Mouse (Mus musculus): Measurements from ENCODE around the gene Slc25a11.

DNA sequence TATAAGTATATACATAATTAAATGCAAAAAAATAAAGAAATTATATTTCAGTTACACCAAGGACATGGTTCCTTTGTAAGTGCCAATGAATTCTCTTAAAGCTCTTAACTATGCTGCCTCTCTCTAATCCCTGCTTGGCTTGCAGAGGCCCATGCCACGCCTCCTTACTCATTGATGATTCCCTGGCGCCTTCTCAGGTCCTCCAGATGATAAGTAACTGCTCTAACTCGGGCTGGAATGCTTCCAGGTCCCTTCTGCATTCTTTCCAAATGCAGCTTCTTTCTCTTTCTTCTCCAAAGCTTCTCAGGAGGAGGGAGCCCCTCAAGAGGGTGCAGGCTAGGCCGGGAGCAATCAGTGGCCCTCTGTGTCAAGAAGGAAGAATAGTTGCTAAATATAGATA, 42.3 kb upstream of the Slc25a11 start:
- TF ChIP-seq CTCF (IDR thresholded peaks at IDR 0.05; ENCODE audit: borderline replicate concordance, control insufficient read depth, extremely low read depth, insufficient read depth, low read length, poor library complexity) (no peak), POLR2A (IDR thresholded peaks at IDR 0.05; ENCODE audit: control insufficient read depth, extremely low read depth, insufficient read depth, low read length, poor library complexity) (no peak)

Measured in thymus, adult 2 months (tissue).